Mouse (Mus musculus) embryonic facial prominence, embryonic 13.5 days (tissue): ENCODE results near the gene Wrap73. TPM values are rescaled to one million over a fixed set of nuclear protein-coding genes. Genes with fewer than 3 reads are reported as not detected.

Experiments used
- ATAC-seq: fragments of 200-750 bp; cut with Nextera tagmentation; 2 replicates; pipeline ENCODE4 v1.8.0; 2017; ENCODE audit warnings: low read depth; ENCODE audit not compliant: insufficient number of reproducible peaks, insufficient read depth, low FRiP score, low TSS enrichment
- H3K27ac ChIP-seq: fragments of 300-500 bp; sonication (generic); 2 replicates; pipeline ENCODE4 v1.5.1; 2015; ENCODE audit warnings: moderate library complexity, mild to moderate bottlenecking, inconsistent platforms
- H3K27me3 ChIP-seq: fragments of 300-500 bp; sonication (generic); 2 replicates; pipeline ENCODE4 v1.6.1; 2015; ENCODE audit warnings: mild to moderate bottlenecking, inconsistent platforms
- H3K36me3 ChIP-seq: fragments of 300-500 bp; sonication (generic); 2 replicates; pipeline ENCODE4 v1.6.1; 2015; ENCODE audit warnings: mild to moderate bottlenecking, inconsistent platforms
- H3K4me1 ChIP-seq: fragments of 300-500 bp; sonication (generic); 2 replicates; pipeline ENCODE4 v1.6.1; 2015; ENCODE audit warnings: inconsistent platforms
- H3K4me2 ChIP-seq: fragments of 300-500 bp; sonication (generic); 2 replicates; pipeline ENCODE4 v1.6.1; 2015; ENCODE audit warnings: moderate library complexity, mild to moderate bottlenecking, inconsistent platforms
- H3K4me3 ChIP-seq: fragments of 300-500 bp; sonication (generic); 2 replicates; pipeline ENCODE4 v1.5.1; 2015; ENCODE audit warnings: mild to moderate bottlenecking, inconsistent platforms
- H3K9ac ChIP-seq: fragments of 300-500 bp; sonication (generic); 2 replicates; pipeline ENCODE4 v1.6.1; 2015; ENCODE audit warnings: mild to moderate bottlenecking, inconsistent platforms
- H3K9me3 ChIP-seq: fragments of 300-500 bp; sonication (generic); 2 replicates; pipeline ENCODE4 v1.6.1; 2016; ENCODE audit warnings: inconsistent platforms
- WGBS: fragments of 180-500 bp; shearing (Covaris S2); methylation state at CpG from one replicate; pipeline ENCODE4 v1.1.7; 2015; ENCODE audit warnings: mixed read lengths; 5-methylcytosine and 5-hydroxymethylcytosine counted together
- polyA plus RNA-seq: library from polyadenylated mRNA; unstranded; fragments of >200 nt; fragmentation: Nextera tagmentation; extraction: Ambion mirVana; gene quantifications from 2 replicates; pipeline ENCODE4 v1.2.1, GENCODE M21; 2015

Gene Wrap73
- polyA plus RNA-seq, 1 experiment from 2014 or later = 44.9 TPM

- Histone ChIP-seq H3K27me3 (peaks cover 67% of the 10 kb centered on the region), H3K4me1 (peaks cover 38% of the 10 kb centered on the region), H3K4me3 (peak overlapping the region; percentile 51), H3K4me2 (peak overlapping the region; percentile 89), H3K9ac (peak overlapping the region; percentile 69), H3K9me3 (no peaks in the 10 kb centered on the region), H3K36me3 (peaks cover 3% of the 10 kb centered on the region; the same call in 1 of the 2 replicates), H3K27ac (no peak overlapping the region)
- 2% methylated on average over 46 of the region's 46 CpGs for WGBS
- ATAC-seq = no peak
These were observed 1.8 kb upstream of the Wrap73 start for GRCm38 (mm10) chr4:154140213-154141008.

GRCm38 (mm10) chr4:154141009-154141867 is 934 bp upstream of the Wrap73 start:
- Histone ChIP-seq H3K9ac (no peak overlapping the region), H3K4me2 (peak overlapping the region; percentile 89)
- no peak for ATAC-seq

GRCm38 (mm10) chr4:154144712-154145111 is 2.5 kb downstream of the Wrap73 start:
- Histone ChIP-seq H3K4me1 (peaks cover 32% of the 10 kb centered on the region), H3K27ac (no peak overlapping the region), H3K36me3 (peaks cover 36% of the 10 kb centered on the region), H3K4me3 (no peak overlapping the region), H3K4me2 (no peak overlapping the region), H3K9me3 (no peaks in the 10 kb centered on the region), H3K27me3 (peaks cover 24% of the 10 kb centered on the region), H3K9ac (no peak overlapping the region)
- 75% methylated on average over 3 of the region's 3 CpGs for WGBS
- ATAC-seq = no peak

More at GRCm38 (mm10) chr4:154141009-154141867, 934 bp upstream of the Wrap73 start:
- Histone ChIP-seq H3K9me3 (no peaks in the 10 kb centered on the region), H3K27ac (no peak overlapping the region), H3K4me1 (peaks cover 38% of the 10 kb centered on the region), H3K36me3 (peaks cover 6% of the 10 kb centered on the region), H3K27me3 (peaks cover 58% of the 10 kb centered on the region), H3K4me3 (peak overlapping the region; percentile 51)
- 2% methylated on average over 42 of the region's 42 CpGs for WGBS

DNA sequence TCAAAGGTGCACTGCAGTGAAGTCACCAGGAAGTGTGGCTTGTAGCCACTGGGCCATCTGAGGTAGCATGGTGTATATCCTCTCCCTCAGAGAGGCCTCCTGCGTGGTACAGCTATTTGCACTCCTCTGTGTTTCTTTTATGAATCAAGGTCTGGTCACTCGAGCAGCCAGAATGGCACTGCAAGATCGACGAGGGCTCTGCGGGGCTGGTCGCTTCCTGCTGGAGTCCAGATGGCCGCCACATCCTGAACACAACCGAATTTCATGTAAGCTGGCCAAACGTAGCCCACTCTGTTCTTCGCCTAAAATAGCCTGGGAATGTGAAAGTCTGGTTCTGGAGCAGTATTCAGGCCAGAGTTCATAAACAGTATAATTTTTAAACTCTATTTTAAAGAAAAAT is 4.2 kb downstream of the Wrap73 start:
- H3K36me3 ChIP-seq = peaks cover 51% of the 10 kb centered on the region
- H3K9ac ChIP-seq = no peak overlapping the region
- no peak for ATAC-seq
- H3K4me1 ChIP-seq = peaks cover 16% of the 10 kb centered on the region
- H3K4me2 ChIP-seq = no peak overlapping the region
- H3K27me3 ChIP-seq = peaks cover 7% of the 10 kb centered on the region
- no peaks in the 10 kb centered on the region for H3K9me3 ChIP-seq
- H3K4me3 ChIP-seq = no peak overlapping the region
- WGBS = 85% methylated on average over 10 of the region's 10 CpGs
- H3K27ac ChIP-seq = no peak overlapping the region

- Histone ChIP-seq H3K27me3 (no peaks in the 10 kb centered on the region), H3K4me2 (no peak overlapping the region), H3K27ac (no peak overlapping the region), H3K4me1 (peaks cover 4% of the 10 kb centered on the region), H3K9ac (no peak overlapping the region), H3K36me3 (peaks cover 93% of the 10 kb centered on the region), H3K4me3 (no peak overlapping the region), H3K9me3 (no peaks in the 10 kb centered on the region)
- no peak for ATAC-seq
- WGBS = 64% methylated on average over 11 of the region's 11 CpGs
These were observed 11.9 kb downstream of the Wrap73 start for GRCm38 (mm10) chr4:154154104-154154503.

DNA sequence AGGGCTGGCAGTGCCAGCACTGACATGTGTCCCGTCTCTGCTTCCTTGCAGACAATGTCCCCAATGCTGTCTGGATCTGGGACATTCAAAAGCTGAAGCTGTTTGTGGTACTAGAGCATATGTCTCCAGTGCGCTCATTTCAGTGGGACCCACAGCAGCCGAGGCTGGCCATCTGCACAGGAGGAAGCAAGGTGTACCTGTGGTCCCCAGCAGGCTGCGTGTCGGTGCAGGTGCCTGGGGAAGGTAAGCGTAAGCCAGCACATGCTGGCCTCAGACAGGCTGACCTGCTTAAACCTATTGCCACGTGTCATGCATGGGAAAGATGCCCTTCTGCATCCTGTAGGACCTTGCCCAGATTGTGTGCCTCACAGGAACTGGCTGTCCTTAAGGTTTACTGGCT is 13.9 kb downstream of the Wrap73 start:
- WGBS = 75% methylated on average over 7 of the region's 7 CpGs
- no peak overlapping the region for H3K4me3 ChIP-seq
- no peak overlapping the region for H3K4me2 ChIP-seq
- no peak for ATAC-seq
- no peaks in the 10 kb centered on the region for H3K27me3 ChIP-seq
- no peak overlapping the region for H3K27ac ChIP-seq
- H3K9me3 ChIP-seq = no peaks in the 10 kb centered on the region
- no peak overlapping the region for H3K9ac ChIP-seq
- peaks cover 75% of the 10 kb centered on the region for H3K36me3 ChIP-seq
- H3K4me1 ChIP-seq = peaks cover 13% of the 10 kb centered on the region

GRCm38 (mm10) chr4:154157970-154158662 is 15.9 kb downstream of the Wrap73 start:
- Histone ChIP-seq H3K9ac (no peak overlapping the region), H3K36me3 (peaks cover 55% of the 10 kb centered on the region), H3K27me3 (no peaks in the 10 kb centered on the region), H3K9me3 (no peaks in the 10 kb centered on the region), H3K4me2 (no peak overlapping the region), H3K4me1 (peaks cover 20% of the 10 kb centered on the region), H3K27ac (no peak overlapping the region), H3K4me3 (no peak overlapping the region)
- ATAC-seq = no peak
- WGBS = 92% methylated on average over 14 of the region's 14 CpGs

- H3K4me1 ChIP-seq = peaks cover 20% of the 10 kb centered on the region
- H3K27ac ChIP-seq = no peak overlapping the region
- peaks cover 50% of the 10 kb centered on the region for H3K36me3 ChIP-seq
- no peak overlapping the region for H3K9ac ChIP-seq
- no peaks in the 10 kb centered on the region for H3K9me3 ChIP-seq
- 17% methylated on average over 6 of the region's 6 CpGs for WGBS
- no peak for ATAC-seq
- peak overlapping the region; percentile 84 for H3K4me2 ChIP-seq
- no peaks in the 10 kb centered on the region for H3K27me3 ChIP-seq
- H3K4me3 ChIP-seq = peak overlapping the region; percentile 88; the same call in 1 of the 2 replicates
These were observed 16.8 kb downstream of the Wrap73 start for GRCm38 (mm10) chr4:154159002-154159401.

DNA sequence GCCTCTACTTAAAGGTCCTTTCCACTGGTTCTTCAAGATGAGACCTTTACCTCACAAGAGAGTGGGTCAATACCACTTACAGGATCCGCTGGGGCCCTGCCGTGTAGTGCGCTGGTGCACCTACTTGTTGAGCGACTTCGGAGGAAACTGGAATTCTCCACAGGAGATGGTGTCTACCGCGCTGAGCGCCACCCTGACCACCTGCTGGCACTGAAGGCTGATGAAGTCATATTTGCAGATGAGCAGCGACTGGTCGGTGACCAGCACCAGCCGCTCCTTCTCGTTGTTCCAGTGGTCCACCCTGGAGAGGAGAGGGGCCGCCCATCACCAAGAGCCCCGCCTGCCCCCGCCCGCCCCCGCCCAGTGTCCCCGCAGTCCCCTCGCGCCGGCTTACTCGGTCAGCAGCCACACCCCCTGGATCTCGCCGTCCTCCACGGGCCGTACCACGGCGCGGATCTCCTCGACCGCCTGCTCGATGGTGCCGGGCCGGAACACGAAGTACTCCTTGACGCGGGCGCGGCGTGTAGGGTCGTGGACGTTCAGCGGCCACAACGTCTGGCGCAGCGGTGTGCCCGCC is 17.9 kb downstream of the Wrap73 start:
- H3K9me3 ChIP-seq = no peaks in the 10 kb centered on the region
- peak overlapping the region; percentile 64; the same call in 1 of the 2 replicates for H3K27ac ChIP-seq
- H3K9ac ChIP-seq = peak overlapping the region; percentile 81
- no peaks in the 10 kb centered on the region for H3K27me3 ChIP-seq
- peaks cover 39% of the 10 kb centered on the region for H3K36me3 ChIP-seq
- 3% methylated on average over 43 of the region's 47 CpGs for WGBS
- peak; percentile 39 for ATAC-seq
- H3K4me3 ChIP-seq = peak overlapping the region; percentile 88
- peaks cover 20% of the 10 kb centered on the region for H3K4me1 ChIP-seq
- H3K4me2 ChIP-seq = peak overlapping the region; percentile 84

GRCm38 (mm10) chr4:154160538-154161390 is 18.6 kb downstream of the Wrap73 start, which contains the start of gene Tprgl:
TSS of gene Tprgl (minus strand) at chr4:154160666.
- Histone ChIP-seq H3K27me3 (no peaks in the 10 kb centered on the region), H3K9ac (peak within 1 kb of the TSS; percentile 81), H3K9me3 (no peaks in the 10 kb centered on the region), H3K36me3 (peaks cover 32% of the 10 kb centered on the region), H3K4me3 (peak within 1 kb of the TSS; percentile 88), H3K4me2 (peak within 1 kb of the TSS; percentile 84), H3K27ac (peak within 1 kb of the TSS; percentile 64), H3K4me1 (peaks cover 20% of the 10 kb centered on the region)
- under 1% methylated on average over 75 of the region's 75 CpGs for WGBS
- peak; percentile 93 for ATAC-seq
